Mouse (Mus musculus): ENCODE results near the gene Hrh1. TPM values are rescaled to one million over a fixed set of nuclear protein-coding genes. Genes with fewer than 3 reads are reported as not detected.

Gene Hrh1
- polyA plus RNA-seq, 1 experiment from 2014 or later: not detected

DNA sequence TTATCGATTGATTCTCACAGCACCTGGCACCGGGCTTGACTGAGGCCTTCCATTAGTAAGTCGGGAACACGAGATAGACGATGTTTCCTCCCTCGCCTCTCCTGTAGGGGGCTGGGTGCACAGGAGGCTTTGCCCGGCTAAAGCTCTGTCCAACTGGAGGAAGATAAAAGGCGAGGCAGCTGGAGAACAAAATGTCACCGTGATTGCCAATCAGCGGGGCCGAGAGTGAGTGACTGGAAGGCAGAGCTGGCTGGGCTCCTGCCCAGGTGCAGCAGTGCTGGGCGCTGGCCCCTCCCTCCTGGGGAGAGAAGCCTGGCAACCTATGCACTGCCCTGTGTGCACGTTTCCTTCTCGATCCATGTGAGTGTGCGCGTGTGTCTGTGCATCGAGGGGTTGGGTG is 10.5 kb downstream of the Hrh1 start:
- Histone ChIP-seq H3K4me1 (no peaks in the 10 kb centered on the region), H3K9me3 (replicated peaks) (no peaks in the 10 kb centered on the region), H3K9ac (no peak overlapping the region), H3K27ac (no peak overlapping the region), H3K27me3 (replicated peaks) (peaks cover 17% of the 10 kb centered on the region; the same call in 1 of the 2 replicates), H3K4me3 (no peak overlapping the region), H3K4me2 (no peak overlapping the region), H3K36me3 (no peaks in the 10 kb centered on the region)
- ATAC-seq: no peak
- 44% methylated on average over 17 of the region's 17 CpGs for WGBS (ENCODE audit: insufficient replicate concordance)

DNA sequence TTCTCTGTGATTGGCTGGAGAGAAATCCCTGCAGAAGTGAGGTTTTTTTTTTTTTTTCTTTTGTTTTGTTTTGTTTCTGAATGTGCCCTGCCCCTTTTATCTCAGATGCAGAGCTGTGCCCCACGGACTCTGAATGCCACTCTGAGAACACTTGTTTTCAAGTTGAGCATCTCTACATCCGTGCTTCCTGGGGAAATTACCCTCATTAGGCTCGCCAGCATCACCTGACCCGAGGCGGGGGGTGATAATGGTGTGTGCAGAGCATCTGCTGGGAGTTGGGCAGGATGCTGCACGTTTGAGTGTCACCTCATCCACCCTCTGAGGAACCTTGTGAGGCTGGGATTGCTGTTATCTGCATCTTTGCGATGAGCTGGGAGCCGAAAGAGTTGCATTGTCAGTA is 14.2 kb downstream of the Hrh1 start:
- no peak for ATAC-seq
- Histone ChIP-seq H3K4me3 (no peak overlapping the region), H3K4me1 (no peaks in the 10 kb centered on the region), H3K9me3 (replicated peaks) (no peaks in the 10 kb centered on the region), H3K27ac (no peak overlapping the region), H3K27me3 (replicated peaks) (peaks cover 10% of the 10 kb centered on the region; the same call in 1 of the 2 replicates), H3K36me3 (no peaks in the 10 kb centered on the region), H3K4me2 (no peak overlapping the region), H3K9ac (no peak overlapping the region)
- WGBS (ENCODE audit: insufficient replicate concordance): 43% methylated on average over 8 of the region's 8 CpGs

DNA sequence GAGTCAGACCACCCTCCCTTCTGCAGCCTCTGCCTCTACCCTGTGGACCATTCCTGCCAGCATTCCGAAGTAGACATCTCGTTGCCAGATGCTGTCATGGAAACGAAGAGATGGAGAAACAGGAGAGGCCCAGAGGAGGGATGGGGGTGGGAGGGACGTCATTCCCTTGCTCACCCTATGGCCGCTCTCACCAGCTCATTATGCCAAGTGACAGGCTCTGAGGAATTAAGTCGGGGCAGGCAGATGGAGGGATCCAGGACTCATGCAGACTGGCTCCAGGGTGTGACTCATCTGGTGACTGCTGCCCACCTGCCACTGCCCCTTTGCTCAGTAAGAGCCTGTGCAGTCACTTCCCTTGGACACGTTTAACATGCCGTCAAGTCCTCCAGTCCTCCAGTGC is 16.8 kb downstream of the Hrh1 start:
- H3K27me3 ChIP-seq (replicated peaks): 0 out of 2 replicates have a peak, but pooled peaks cover 3% of the 10 kb centered on the region
- no peaks in the 10 kb centered on the region for H3K4me1 ChIP-seq
- no peaks in the 10 kb centered on the region for H3K36me3 ChIP-seq
- 58% methylated on average over 8 of the region's 8 CpGs for WGBS (ENCODE audit: insufficient replicate concordance)
- no peaks in the 10 kb centered on the region for H3K9me3 ChIP-seq (replicated peaks)
- no peak overlapping the region for H3K27ac ChIP-seq
- H3K4me3 ChIP-seq: no peak overlapping the region
- no peak for ATAC-seq
- no peak overlapping the region for H3K9ac ChIP-seq
- H3K4me2 ChIP-seq: no peak overlapping the region

DNA sequence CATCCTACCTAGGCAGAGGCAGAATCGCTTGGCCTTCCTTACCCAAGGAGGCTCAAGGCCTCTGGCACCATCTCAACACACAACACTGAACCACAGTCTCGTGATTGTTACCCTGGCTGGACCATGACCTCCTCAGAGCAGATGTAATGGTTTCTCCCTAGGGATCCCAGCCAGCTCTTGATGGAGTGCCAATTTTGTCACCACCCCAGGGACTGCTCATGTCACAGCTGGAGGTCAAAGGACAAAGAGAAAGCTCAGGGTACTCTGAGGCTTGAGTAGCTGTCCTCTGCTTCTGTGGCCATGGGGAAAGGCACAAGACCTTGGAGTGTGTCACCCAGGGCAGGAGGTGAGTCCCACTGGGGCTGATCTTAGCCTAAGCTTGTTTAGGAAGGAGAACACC is 20.3 kb downstream of the Hrh1 start:
- 0 out of 2 replicates have a peak, but pooled peaks cover 3% of the 10 kb centered on the region for H3K27me3 ChIP-seq (replicated peaks)
- H3K4me2 ChIP-seq: no peak overlapping the region
- WGBS (ENCODE audit: insufficient replicate concordance): 42% methylated on average over 2 of the region's 2 CpGs
- H3K4me1 ChIP-seq: no peaks in the 10 kb centered on the region
- no peaks in the 10 kb centered on the region for H3K36me3 ChIP-seq
- H3K4me3 ChIP-seq: no peak overlapping the region
- H3K9me3 ChIP-seq (replicated peaks): no peaks in the 10 kb centered on the region
- H3K27ac ChIP-seq: no peak overlapping the region
- H3K9ac ChIP-seq: no peak overlapping the region
- ATAC-seq: no peak

DNA sequence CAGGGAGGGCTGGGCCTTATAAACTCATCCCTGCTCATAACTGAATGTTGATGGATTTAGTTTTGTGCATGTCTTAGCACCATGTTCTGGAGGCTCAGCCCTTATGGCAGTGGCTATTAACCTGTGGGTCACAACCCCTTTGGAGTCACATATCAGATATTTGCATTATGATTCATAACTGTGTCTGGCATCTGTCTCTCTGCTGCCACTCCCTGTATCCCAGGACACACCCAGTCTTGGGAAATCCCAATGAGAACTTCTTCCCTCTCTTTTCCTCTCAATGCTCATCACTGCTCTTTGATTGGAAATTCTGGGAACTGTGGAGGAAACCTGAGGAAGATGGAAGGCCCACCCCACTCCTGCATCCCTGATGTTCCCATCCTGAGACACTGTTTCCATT is 23.3 kb downstream of the Hrh1 start:
- Histone ChIP-seq H3K27ac (no peak overlapping the region), H3K4me3 (no peak overlapping the region), H3K4me2 (no peak overlapping the region), H3K36me3 (no peaks in the 10 kb centered on the region), H3K9ac (no peak overlapping the region), H3K9me3 (replicated peaks) (no peaks in the 10 kb centered on the region), H3K4me1 (no peaks in the 10 kb centered on the region), H3K27me3 (replicated peaks) (0 out of 2 replicates have a peak, but pooled peaks cover 8% of the 10 kb centered on the region)
- ATAC-seq: no peak

DNA sequence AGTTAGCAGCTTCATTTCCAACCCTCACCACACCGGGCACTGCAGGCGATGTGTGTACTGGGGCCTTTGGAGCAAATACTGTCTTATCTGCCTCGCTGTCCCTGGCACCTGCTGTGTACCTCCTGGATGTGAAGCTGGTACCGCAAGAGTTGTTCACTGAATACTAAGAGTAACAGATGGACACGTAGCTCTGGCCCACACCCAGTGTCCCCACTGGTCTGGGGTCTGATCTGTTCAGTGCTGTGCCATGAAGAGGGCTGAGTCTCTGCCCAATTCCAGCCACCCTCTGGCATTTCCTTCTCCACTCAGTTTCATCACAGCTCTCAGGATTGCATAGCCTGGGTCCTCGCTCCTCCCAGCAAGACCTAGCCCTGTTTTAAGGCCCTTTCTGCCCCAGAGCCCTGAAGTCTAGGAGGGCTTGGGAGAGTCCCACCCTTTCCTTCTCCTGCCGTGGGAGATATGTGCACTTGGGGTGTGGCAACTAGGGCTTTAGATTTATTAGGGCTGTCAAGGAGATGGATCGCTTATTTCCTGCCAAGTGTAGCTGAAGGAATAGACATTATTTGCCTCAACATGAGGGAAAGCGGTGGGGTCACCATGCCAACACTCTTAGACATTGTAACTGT is 25.4 kb downstream of the Hrh1 start:
- H3K4me2 ChIP-seq: no peak overlapping the region
- H3K9me3 ChIP-seq (replicated peaks): no peaks in the 10 kb centered on the region
- 58% methylated on average over 9 of the region's 9 CpGs for WGBS (ENCODE audit: insufficient replicate concordance)
- H3K27ac ChIP-seq: no peak overlapping the region
- no peak overlapping the region for H3K9ac ChIP-seq
- H3K36me3 ChIP-seq: no peaks in the 10 kb centered on the region
- no peaks in the 10 kb centered on the region for H3K4me1 ChIP-seq
- no peak overlapping the region for H3K4me3 ChIP-seq
- 0 out of 2 replicates have a peak, but pooled peaks cover 8% of the 10 kb centered on the region for H3K27me3 ChIP-seq (replicated peaks)
- no peak for ATAC-seq

DNA sequence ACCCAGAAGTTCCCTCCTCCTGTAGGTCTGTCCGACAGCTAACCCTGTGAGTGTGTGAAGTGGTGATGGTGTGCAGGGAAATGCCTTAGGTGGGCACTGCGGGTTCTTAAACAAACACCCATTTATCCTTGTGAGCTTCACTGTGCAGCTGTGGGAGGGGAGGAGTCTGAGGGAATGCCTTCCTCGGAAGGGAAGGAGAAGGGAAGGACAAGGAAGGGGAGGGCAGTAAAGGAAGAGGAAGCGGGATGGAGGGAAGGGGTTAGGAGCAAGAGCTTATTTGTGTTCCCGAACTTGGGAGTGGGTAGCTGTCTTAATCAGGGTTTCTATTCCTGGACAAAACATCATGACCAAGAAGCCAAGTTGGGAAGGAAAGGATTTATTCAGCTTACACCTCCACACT is 27.6 kb downstream of the Hrh1 start:
- no peak for ATAC-seq

DNA sequence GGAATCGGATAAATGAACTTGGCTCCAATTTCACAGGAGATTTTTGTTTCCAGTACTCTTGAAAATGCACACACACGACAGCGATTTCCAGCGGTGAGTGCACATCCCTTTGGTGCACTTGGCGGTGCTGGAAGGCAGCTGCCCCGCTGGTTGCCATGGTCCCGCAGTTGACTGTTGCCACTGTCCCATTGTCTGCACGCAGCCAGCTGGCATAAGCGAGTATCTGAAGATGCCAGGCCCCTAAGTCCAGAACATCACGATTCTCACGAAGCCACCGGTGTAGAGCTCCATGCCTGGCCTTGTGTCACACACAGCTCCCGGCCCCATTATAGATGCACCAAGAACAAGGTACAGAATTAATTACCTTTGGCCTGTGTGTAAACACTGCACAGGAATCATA is 29.9 kb downstream of the Hrh1 start:
- H3K27ac ChIP-seq: no peak overlapping the region
- no peak overlapping the region for H3K4me2 ChIP-seq
- 0 out of 2 replicates have a peak, but pooled peaks cover 5% of the 10 kb centered on the region for H3K27me3 ChIP-seq (replicated peaks)
- H3K36me3 ChIP-seq: no peaks in the 10 kb centered on the region
- no peak overlapping the region for H3K4me3 ChIP-seq
- H3K9me3 ChIP-seq (replicated peaks): no peaks in the 10 kb centered on the region
- WGBS (ENCODE audit: insufficient replicate concordance): 76% methylated on average over 13 of the region's 13 CpGs
- no peak overlapping the region for H3K9ac ChIP-seq
- H3K4me1 ChIP-seq: no peaks in the 10 kb centered on the region
- no peak for ATAC-seq

More for the DNA sequence above, 27.6 kb downstream of the Hrh1 start:
- WGBS (ENCODE audit: insufficient replicate concordance): 40% methylated on average over 5 of the region's 5 CpGs
- no peak overlapping the region for H3K27ac ChIP-seq
- H3K4me1 ChIP-seq: no peaks in the 10 kb centered on the region
- H3K27me3 ChIP-seq (replicated peaks): 0 out of 2 replicates have a peak, but pooled peaks cover 5% of the 10 kb centered on the region
- H3K9me3 ChIP-seq (replicated peaks): no peaks in the 10 kb centered on the region
- no peak overlapping the region for H3K4me3 ChIP-seq
- no peak overlapping the region for H3K4me2 ChIP-seq
- no peaks in the 10 kb centered on the region for H3K36me3 ChIP-seq
- H3K9ac ChIP-seq: no peak overlapping the region

DNA sequence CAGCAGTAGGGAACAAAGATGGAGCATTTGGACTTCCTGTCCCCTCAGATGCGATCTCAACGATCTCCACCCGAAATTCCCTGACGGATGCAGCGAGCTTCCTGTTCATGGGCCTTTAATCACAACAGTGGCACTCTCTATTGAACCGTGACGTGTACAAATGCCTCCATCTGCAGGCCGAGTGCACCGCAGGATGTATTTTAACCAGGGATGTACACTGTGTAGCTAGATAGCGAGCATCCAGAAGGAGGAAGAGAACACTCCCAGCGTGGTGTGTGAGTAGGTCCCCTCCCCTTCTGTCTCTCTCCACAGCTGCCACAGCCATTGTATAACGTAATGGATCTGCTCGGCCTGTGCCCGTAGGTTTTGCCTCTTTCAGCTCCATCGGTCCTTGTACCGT is 31.1 kb downstream of the Hrh1 start:
- Histone ChIP-seq H3K4me2 (no peak overlapping the region), H3K9ac (no peak overlapping the region), H3K9me3 (replicated peaks) (no peaks in the 10 kb centered on the region), H3K36me3 (no peaks in the 10 kb centered on the region), H3K4me1 (no peaks in the 10 kb centered on the region), H3K4me3 (no peak overlapping the region), H3K27ac (no peak overlapping the region), H3K27me3 (replicated peaks) (0 out of 2 replicates have a peak, but pooled peaks cover 5% of the 10 kb centered on the region)
- no peak for ATAC-seq
- WGBS (ENCODE audit: insufficient replicate concordance): 62% methylated on average over 16 of the region's 16 CpGs

DNA sequence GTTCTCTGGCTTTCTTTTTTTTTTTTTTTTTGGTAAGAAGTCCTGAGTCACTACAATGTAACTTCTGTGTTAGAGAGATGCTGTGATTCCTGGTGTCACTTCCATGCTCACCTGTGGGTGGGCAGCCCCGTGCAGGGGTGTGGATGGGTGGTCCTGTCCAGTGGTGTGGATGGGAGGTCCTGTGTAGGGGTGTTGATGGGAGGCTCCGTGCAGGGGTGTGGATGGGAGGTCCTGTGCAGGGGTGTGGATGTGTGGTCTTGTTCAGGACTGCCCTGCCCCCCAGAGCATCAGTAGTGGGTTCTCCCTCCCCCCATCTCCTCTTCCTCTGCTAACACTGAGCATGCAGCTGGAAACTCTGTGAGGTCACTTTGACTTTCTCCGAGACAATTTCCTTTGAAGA is 34.9 kb downstream of the Hrh1 start:
- Histone ChIP-seq H3K4me2 (no peak overlapping the region), H3K27me3 (replicated peaks) (no peaks in the 10 kb centered on the region; the same call in 1 of the 2 replicates), H3K9ac (no peak overlapping the region), H3K4me1 (no peaks in the 10 kb centered on the region), H3K9me3 (replicated peaks) (no peaks in the 10 kb centered on the region), H3K27ac (no peak overlapping the region), H3K4me3 (no peak overlapping the region), H3K36me3 (no peaks in the 10 kb centered on the region)
- 56% methylated on average over 3 of the region's 3 CpGs for WGBS (ENCODE audit: insufficient replicate concordance)
- no peak for ATAC-seq

DNA sequence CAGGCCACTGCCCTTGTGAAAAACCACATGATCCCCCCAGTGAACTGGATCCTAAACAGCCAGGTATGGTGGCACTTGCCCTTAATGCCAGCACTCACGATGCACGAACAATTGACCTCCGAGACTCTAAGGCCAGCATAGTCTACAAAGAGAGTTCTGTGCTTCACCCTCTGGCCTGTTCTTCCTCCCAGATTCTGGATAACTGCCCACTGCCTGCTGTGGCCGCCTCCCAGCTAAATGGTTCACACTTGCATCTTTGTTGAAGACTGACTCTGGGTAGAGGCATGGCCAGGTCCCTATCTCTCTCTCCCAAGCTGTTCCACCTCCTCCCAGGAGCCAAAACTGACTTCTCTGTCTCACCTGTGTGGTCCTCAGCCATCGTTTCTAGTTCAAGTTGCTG is 36.8 kb downstream of the Hrh1 start:
- Histone ChIP-seq H3K9me3 (replicated peaks) (no peaks in the 10 kb centered on the region), H3K4me1 (no peaks in the 10 kb centered on the region), H3K4me2 (no peak overlapping the region), H3K36me3 (no peaks in the 10 kb centered on the region), H3K4me3 (no peak overlapping the region), H3K27me3 (replicated peaks) (no peaks in the 10 kb centered on the region; the same call in 1 of the 2 replicates), H3K9ac (no peak overlapping the region), H3K27ac (no peak overlapping the region)
- ATAC-seq: no peak
- 63% methylated on average over 5 of the region's 5 CpGs for WGBS (ENCODE audit: insufficient replicate concordance)

DNA sequence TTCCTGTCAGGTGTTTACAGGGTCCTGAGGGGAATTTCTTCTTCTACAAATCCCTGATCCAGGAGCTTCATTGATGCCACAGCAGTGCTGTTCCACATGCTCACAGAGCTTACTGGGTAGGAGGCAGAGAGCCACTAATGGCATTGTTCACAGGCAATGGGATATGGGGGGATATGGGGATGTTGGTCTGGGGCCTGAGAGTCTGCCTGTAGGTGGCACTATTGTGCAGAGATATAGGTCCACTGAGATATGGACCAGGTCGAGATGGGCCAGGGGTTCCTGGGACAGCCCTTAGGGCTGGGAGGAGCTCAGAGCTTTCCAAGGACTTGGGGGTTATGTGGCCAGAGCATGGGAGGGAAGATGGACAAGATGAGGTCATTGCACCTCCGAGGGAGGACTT is 42.6 kb downstream of the Hrh1 start:
- no peaks in the 10 kb centered on the region for H3K36me3 ChIP-seq
- no peaks in the 10 kb centered on the region for H3K27me3 ChIP-seq (replicated peaks)
- no peak overlapping the region for H3K4me2 ChIP-seq
- no peak overlapping the region for H3K9ac ChIP-seq
- no peak overlapping the region for H3K27ac ChIP-seq
- H3K9me3 ChIP-seq (replicated peaks): no peaks in the 10 kb centered on the region
- WGBS (ENCODE audit: insufficient replicate concordance): 25% methylated on average over 2 of the region's 2 CpGs
- no peaks in the 10 kb centered on the region for H3K4me1 ChIP-seq
- ATAC-seq: no peak
- H3K4me3 ChIP-seq: no peak overlapping the region

Data from liver, embryonic 12.5 days (tissue).